Mouse (Mus musculus): ENCODE measurements around the gene Lamtor2. TPM values are rescaled to one million over a fixed set of nuclear protein-coding genes. Genes with fewer than 3 reads are reported as not detected.

Lamtor2 gene
- polyA plus RNA-seq, 1 experiment from 2014 or later: 182 TPM

DNA sequence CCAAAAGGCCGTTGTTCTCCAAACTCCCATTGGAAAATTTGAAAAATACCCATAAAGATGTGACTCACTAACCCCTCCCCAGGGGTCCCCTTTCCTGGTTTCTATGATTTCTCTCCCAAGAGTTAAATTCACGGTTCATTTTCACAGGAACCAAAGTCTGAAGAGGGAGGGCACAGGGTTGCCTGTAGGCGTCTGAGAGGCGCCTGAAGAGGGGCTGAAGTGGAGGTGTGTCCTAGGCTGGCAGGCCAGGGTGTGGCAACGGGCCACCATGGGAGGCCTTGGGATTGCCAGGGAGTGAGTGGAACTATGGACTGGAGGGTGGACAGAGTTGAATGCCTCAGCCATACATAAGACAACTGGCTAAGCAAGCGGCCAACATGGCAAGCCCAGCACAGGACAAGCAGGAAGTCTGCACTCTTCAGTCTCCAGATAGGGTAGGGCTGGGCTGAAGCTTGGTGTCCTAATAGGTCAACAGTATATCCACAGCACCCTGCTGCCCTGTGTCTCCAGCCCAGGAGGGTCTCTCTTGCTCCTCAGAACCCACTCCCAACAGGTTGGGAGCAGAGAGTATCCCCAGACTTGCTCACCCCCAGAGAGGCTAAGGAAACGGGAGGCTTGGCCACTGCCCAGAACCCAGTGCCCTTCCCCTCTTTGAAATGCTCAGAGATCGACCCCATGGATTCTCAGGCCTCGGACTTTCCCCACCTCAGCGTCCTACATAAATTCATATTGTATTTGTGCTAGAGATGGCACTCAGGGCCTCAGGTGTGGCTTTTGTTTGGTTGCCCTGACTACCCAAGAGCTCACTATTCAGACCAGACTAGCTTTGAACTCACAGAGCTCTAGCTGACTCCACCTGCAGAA, 38.4 kb downstream of the Lamtor2 start:
- H3K4me1 ChIP-seq (replicated peaks): peaks cover 38% of the 10 kb centered on the region
- H3K36me3 ChIP-seq: no peaks in the 10 kb centered on the region
- no peak overlapping the region for H3K4me2 ChIP-seq (replicated peaks)
- no peak overlapping the region for H3K9ac ChIP-seq (replicated peaks)
- WGBS: 82% methylated on average over 10 of the region's 10 CpGs
- 0 out of 2 replicates have a peak, but pooled peaks cover 2% of the 10 kb centered on the region for H3K27me3 ChIP-seq
- no peak overlapping the region for H3K4me3 ChIP-seq (replicated peaks)
- ATAC-seq: no peak
- H3K27ac ChIP-seq: no peak overlapping the region
- no peaks in the 10 kb centered on the region for H3K9me3 ChIP-seq

GRCm38 (mm10) chr3:88513546-88514115, 39.2 kb downstream of the Lamtor2 start:
- ATAC-seq: no peak
- no peak overlapping the region for H3K4me2 ChIP-seq (replicated peaks)
- peaks cover 42% of the 10 kb centered on the region for H3K4me1 ChIP-seq (replicated peaks)
- H3K9me3 ChIP-seq: no peaks in the 10 kb centered on the region
- 0 out of 2 replicates have a peak, but pooled peaks cover 2% of the 10 kb centered on the region for H3K27me3 ChIP-seq
- H3K4me3 ChIP-seq (replicated peaks): no peak overlapping the region
- H3K27ac ChIP-seq: no peak overlapping the region
- WGBS: 81% methylated on average over 7 of the region's 7 CpGs
- no peaks in the 10 kb centered on the region for H3K36me3 ChIP-seq
- H3K9ac ChIP-seq (replicated peaks): no peak overlapping the region

- no peaks in the 10 kb centered on the region for H3K9me3 ChIP-seq
- H3K4me2 ChIP-seq (replicated peaks): no peak overlapping the region
- 0 out of 2 replicates have a peak, but pooled peaks cover 3% of the 10 kb centered on the region for H3K27me3 ChIP-seq
- ATAC-seq: no peak
- H3K4me3 ChIP-seq (replicated peaks): no peak overlapping the region
- H3K27ac ChIP-seq: no peak overlapping the region
- WGBS: 49% methylated on average over 13 of the region's 15 CpGs
- H3K9ac ChIP-seq (replicated peaks): 0 out of 2 replicates have a peak overlapping the region, but pooled peaks have one; percentile 1
- H3K36me3 ChIP-seq: no peaks in the 10 kb centered on the region
- peaks cover 42% of the 10 kb centered on the region for H3K4me1 ChIP-seq (replicated peaks)
Observed at GRCm38 (mm10) chr3:88512896-88513545, 39.9 kb downstream of the Lamtor2 start.

- 38% methylated on average over 6 of the region's 6 CpGs for WGBS
- no peak for ATAC-seq
- H3K4me3 ChIP-seq (replicated peaks): no peak overlapping the region
- peaks cover 42% of the 10 kb centered on the region for H3K4me1 ChIP-seq (replicated peaks)
- no peaks in the 10 kb centered on the region for H3K36me3 ChIP-seq
- H3K9me3 ChIP-seq: no peaks in the 10 kb centered on the region
- 0 out of 2 replicates have a peak, but pooled peaks cover 5% of the 10 kb centered on the region for H3K27me3 ChIP-seq
- no peak overlapping the region for H3K4me2 ChIP-seq (replicated peaks)
- H3K27ac ChIP-seq: 0 out of 2 replicates have a peak overlapping the region, but pooled peaks have one; percentile 44
- 0 out of 2 replicates have a peak overlapping the region, but pooled peaks have one; percentile 1 for H3K9ac ChIP-seq (replicated peaks)
Observed at GRCm38 (mm10) chr3:88512141-88512895, 40.6 kb downstream of the Lamtor2 start.

- Histone ChIP-seq H3K36me3 (no peaks in the 10 kb centered on the region), H3K4me1 (replicated peaks) (peaks cover 42% of the 10 kb centered on the region), H3K9me3 (no peaks in the 10 kb centered on the region), H3K27ac (no peak overlapping the region), H3K4me2 (replicated peaks) (no peak overlapping the region), H3K4me3 (replicated peaks) (no peak overlapping the region), H3K9ac (replicated peaks) (no peak overlapping the region), H3K27me3 (0 out of 2 replicates have a peak, but pooled peaks cover 5% of the 10 kb centered on the region)
- WGBS: 61% methylated on average over 4 of the region's 4 CpGs
- no peak for ATAC-seq
Observed at GRCm38 (mm10) chr3:88511559-88511958, 41.3 kb downstream of the Lamtor2 start.

DNA sequence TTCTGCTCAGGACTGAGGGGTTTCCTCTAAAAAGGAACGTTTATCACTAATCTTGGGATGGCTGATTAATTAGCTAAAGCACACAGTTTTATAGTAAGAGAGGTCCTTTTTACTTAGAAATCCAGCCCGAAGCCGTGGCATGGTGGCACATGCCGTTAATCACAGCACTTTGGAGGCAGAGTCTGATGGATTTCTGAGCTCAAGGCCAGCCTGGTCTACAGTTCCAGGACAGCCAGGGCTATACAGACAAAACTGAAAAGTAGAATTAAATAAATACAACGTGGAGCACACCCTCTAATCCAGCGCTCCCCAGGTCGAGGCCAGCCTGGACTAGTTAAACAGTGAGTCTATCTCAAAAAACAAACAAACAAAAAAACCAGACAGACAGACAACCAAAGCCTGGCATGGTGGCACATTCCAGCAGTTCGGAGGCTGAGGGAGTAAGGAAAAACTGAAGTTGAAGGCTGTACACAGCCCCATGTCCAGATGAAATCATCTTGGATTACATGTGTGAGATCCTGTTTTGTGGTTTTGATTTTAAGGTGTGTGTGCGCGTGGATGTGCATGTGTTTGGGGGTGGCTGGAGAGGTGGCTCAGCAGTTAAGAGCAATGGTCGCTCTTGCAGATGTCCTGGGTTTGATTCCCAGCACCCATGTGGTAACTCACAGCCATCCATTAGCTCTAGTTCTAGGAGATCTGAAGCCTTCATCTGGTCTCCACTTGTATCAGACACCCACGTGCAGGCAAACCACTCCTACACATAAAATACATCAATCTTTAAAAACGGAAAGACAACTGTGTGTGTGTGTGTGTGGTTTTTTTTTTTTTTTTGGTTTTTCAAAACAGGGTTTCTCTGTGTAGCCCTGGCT, 42.2 kb downstream of the Lamtor2 start:
- peak overlapping the region; percentile 57 for H3K4me2 ChIP-seq (replicated peaks)
- no peaks in the 10 kb centered on the region for H3K9me3 ChIP-seq
- peak overlapping the region; percentile 36 for H3K4me3 ChIP-seq (replicated peaks)
- H3K27me3 ChIP-seq: 0 out of 2 replicates have a peak, but pooled peaks cover 5% of the 10 kb centered on the region
- H3K27ac ChIP-seq: peak overlapping the region; percentile 94
- H3K4me1 ChIP-seq (replicated peaks): peaks cover 42% of the 10 kb centered on the region
- peak overlapping the region; percentile 59 for H3K9ac ChIP-seq (replicated peaks)
- WGBS: 51% methylated on average over 13 of the region's 13 CpGs
- no peaks in the 10 kb centered on the region for H3K36me3 ChIP-seq
- ATAC-seq: no peak

- under 1% methylated on average over 31 of the region's 31 CpGs for WGBS
Observed at GRCm38 (mm10) chr3:88509692-88510420, 43.0 kb downstream of the Lamtor2 start, which contains the start of gene Lmna. Gene Lmna (minus strand): TSS chr3:88509956.

DNA sequence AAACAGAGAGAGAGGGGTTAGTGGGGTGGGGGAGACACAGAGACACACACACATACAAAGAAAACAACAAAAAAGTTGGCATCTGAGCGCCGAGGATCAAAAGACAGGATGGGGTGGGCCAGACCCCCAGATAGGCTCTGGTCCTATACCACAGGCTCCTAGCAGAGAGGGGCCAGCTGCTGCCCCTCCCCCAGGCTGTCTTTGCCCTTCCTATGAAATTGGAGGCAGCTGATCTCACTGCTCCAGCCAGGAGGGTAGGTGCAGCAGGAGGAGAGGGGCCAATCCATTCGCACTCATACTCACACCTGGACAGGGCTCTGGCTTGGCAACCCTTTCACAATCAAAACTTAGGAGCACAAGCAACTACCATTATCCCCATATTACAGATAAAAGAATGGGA, 43.6 kb downstream of the Lamtor2 start:
- H3K4me3 ChIP-seq (replicated peaks): peak overlapping the region; percentile 36
- WGBS: 79% methylated on average over 3 of the region's 3 CpGs
- ATAC-seq: peak; percentile 7

More at GRCm38 (mm10) chr3:88509692-88510420, 43.0 kb downstream of the Lamtor2 start, which contains the start of gene Lmna:
- Histone ChIP-seq H3K4me1 (replicated peaks) (peaks cover 42% of the 10 kb centered on the region), H3K27ac (peak within 1 kb of the TSS; percentile 94), H3K9ac (replicated peaks) (peak within 1 kb of the TSS; percentile 59), H3K4me2 (replicated peaks) (peak within 1 kb of the TSS; percentile 57), H3K4me3 (replicated peaks) (peak within 1 kb of the TSS; percentile 36), H3K36me3 (no peaks in the 10 kb centered on the region), H3K9me3 (no peaks in the 10 kb centered on the region), H3K27me3 (0 out of 2 replicates have a peak, but pooled peaks cover 8% of the 10 kb centered on the region)
- ATAC-seq: peak; percentile 99

GRCm38 (mm10) chr3:88505765-88506164, 47.1 kb downstream of the Lamtor2 start:
- Histone ChIP-seq H3K4me1 (replicated peaks) (peaks cover 47% of the 10 kb centered on the region), H3K9ac (replicated peaks) (no peak overlapping the region), H3K4me2 (replicated peaks) (no peak overlapping the region), H3K9me3 (no peaks in the 10 kb centered on the region), H3K27me3 (peaks cover 33% of the 10 kb centered on the region), H3K27ac (no peak overlapping the region), H3K36me3 (no peaks in the 10 kb centered on the region), H3K4me3 (replicated peaks) (no peak overlapping the region)
- ATAC-seq: no peak
- 56% methylated on average over 7 of the region's 7 CpGs for WGBS

More for the DNA sequence above, 43.6 kb downstream of the Lamtor2 start:
- Histone ChIP-seq H3K4me2 (replicated peaks) (peak overlapping the region; percentile 57), H3K27me3 (peaks cover 11% of the 10 kb centered on the region; the same call in 1 of the 2 replicates), H3K27ac (peak overlapping the region; percentile 94), H3K9me3 (no peaks in the 10 kb centered on the region), H3K9ac (replicated peaks) (peak overlapping the region; percentile 59), H3K4me1 (replicated peaks) (peaks cover 42% of the 10 kb centered on the region), H3K36me3 (no peaks in the 10 kb centered on the region)

DNA sequence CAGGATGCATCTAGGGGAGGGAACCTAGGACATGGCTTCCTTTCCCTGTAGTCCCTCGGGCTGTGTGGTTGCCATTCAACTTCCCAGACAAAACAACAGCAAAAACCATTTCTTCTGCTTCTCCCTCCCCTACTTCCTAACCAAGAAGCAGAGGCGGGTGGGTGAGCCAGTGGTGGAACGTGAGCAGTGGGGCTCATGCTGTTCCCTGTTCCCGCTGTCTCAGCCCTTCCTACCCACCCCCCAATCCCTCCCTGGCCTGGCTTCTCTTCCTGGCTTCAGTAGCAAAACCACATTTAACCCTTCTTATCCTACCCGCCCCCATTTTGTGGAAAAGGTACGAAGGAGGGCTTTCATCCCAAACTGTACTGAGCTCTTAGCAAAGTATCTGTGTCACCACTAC, 47.8 kb downstream of the Lamtor2 start:
- 79% methylated on average over 6 of the region's 6 CpGs for WGBS
- peaks cover 41% of the 10 kb centered on the region for H3K4me1 ChIP-seq (replicated peaks)

More for the DNA sequence above, 47.8 kb downstream of the Lamtor2 start:
- Histone ChIP-seq H3K4me3 (replicated peaks) (no peak overlapping the region), H3K36me3 (no peaks in the 10 kb centered on the region), H3K27me3 (peaks cover 35% of the 10 kb centered on the region), H3K9ac (replicated peaks) (no peak overlapping the region), H3K27ac (no peak overlapping the region), H3K9me3 (no peaks in the 10 kb centered on the region), H3K4me2 (replicated peaks) (no peak overlapping the region)
- no peak for ATAC-seq
